Mouse (Mus musculus) MEL (cell line): ENCODE measurements at regions not wholly inside any gene's neighbourhood (a gene's known extent, or its start where the extent isn't known, plus 50 kb on each side); places are given as distances from the start of the nearest gene placed in this dataset.
A peak's percentile ranks its signal among the peaks of the same experiment; 100 is the strongest.

Source experiments
- DNase-seq: peaks from one replicate; pipeline ENCODE4 v3.0.0; 2011; ENCODE audit warnings: low read depth, low spot score
- H3K27ac ChIP-seq: 2 replicates; pipeline ENCODE4 v1.5.1; 2012; ENCODE audit warnings: low read depth, mild to moderate bottlenecking, control low read depth, low read length, moderate library complexity; ENCODE audit not compliant: control insufficient read depth
- H3K27me3 ChIP-seq, 2 experiments: fragments of 150-350 bp in 1 of 2; sonication (generic) in 1 of 2; 2 replicates each; pipeline ENCODE4 v1.6.1; 2012; ENCODE audit warnings: low read length in 2 of 2, mild to moderate bottlenecking in 2 of 2, improper control_type of control experiment in 1 of 2, moderate library complexity in 1 of 2; ENCODE audit not compliant: insufficient read depth in 2 of 2, control insufficient read depth in 1 of 2
- H3K36me3 ChIP-seq, 2 experiments: 2 replicates each; pipeline ENCODE4 v1.6.1; 2012 to 2014; ENCODE audit warnings: low read length in 2 of 2, improper control_type of control experiment in 1 of 2, inconsistent platforms in 1 of 2, mild to moderate bottlenecking in 1 of 2; ENCODE audit not compliant: insufficient read depth in 2 of 2, control insufficient read depth in 1 of 2
- H3K4me1 ChIP-seq, 2 experiments: fragments of 150-350 bp in 1 of 2; sonication (generic) in 1 of 2; 2 replicates each; pipeline ENCODE4 v1.6.1; 2012; ENCODE audit warnings: low read length in 2 of 2, improper control_type of control experiment in 1 of 2, mild to moderate bottlenecking in 1 of 2; ENCODE audit not compliant: insufficient read depth in 2 of 2, control insufficient read depth in 1 of 2
- H3K4me3 ChIP-seq, 2 experiments: fragments of 150-350 bp in 1 of 2; sonication (generic) in 1 of 2; 2 replicates each; pipeline ENCODE4 v1.5.1; 2012; ENCODE audit warnings: low read depth in 2 of 2, low read length in 2 of 2, mild to moderate bottlenecking in 2 of 2, moderate library complexity in 2 of 2, control low read depth in 1 of 2, improper control_type of control experiment in 1 of 2; ENCODE audit not compliant: control insufficient read depth in 1 of 2, insufficient read depth in 1 of 2
- H3K79me2 ChIP-seq: 2 replicates; pipeline ENCODE4 v1.6.1; 2012; ENCODE audit warnings: mild to moderate bottlenecking, low read length, moderate library complexity; ENCODE audit not compliant: control insufficient read depth, poor library complexity, insufficient read depth
- H3K9ac ChIP-seq: 2 replicates; pipeline ENCODE4 v1.6.1; 2012; ENCODE audit warnings: low read depth, mild to moderate bottlenecking, control low read depth, low read length, moderate library complexity; ENCODE audit not compliant: control insufficient read depth, poor library complexity, severe bottlenecking
- H3K9me3 ChIP-seq: fragments of 150-350 bp; sonication (generic); replicated peaks from 2 replicates; pipeline ENCODE4 v1.6.1; 2012; ENCODE audit warnings: mild to moderate bottlenecking, low read length, improper control_type of control experiment, moderate library complexity; ENCODE audit not compliant: insufficient read depth
- CHD1 ChIP-seq: IDR thresholded peaks from 2 replicates; pipeline ENCODE4 v1.6.1; 2012; ENCODE audit warnings: low read depth, mild to moderate bottlenecking, inconsistent platforms, low read length, improper control_type of control experiment
- CHD2 ChIP-seq: IDR thresholded peaks from 2 replicates; pipeline ENCODE4 v1.6.1; 2011; ENCODE audit warnings: low read length, improper control_type of control experiment
- CTCF ChIP-seq, 3 experiments: IDR thresholded peaks in 2 of 3; conservative IDR thresholded peaks in 1 of 3; 2 replicates each; pipeline ENCODE4 v1.5.1; 2011 to 2012; ENCODE audit warnings: low read length in 3 of 3, low read depth in 2 of 3, mild to moderate bottlenecking in 2 of 3, improper control_type of control experiment in 1 of 3, inconsistent platforms in 1 of 3, mixed read lengths in 1 of 3, moderate library complexity in 1 of 3; ENCODE audit not compliant: control insufficient read depth in 1 of 3, insufficient read depth in 1 of 3, poor library complexity in 1 of 3, severe bottlenecking in 1 of 3
- GATA1 ChIP-seq: IDR thresholded peaks from 2 replicates; pipeline ENCODE4 v1.6.1; 2011; ENCODE audit warnings: low read depth, low read length, improper control_type of control experiment
- MAFK ChIP-seq: IDR thresholded peaks from 2 replicates; pipeline ENCODE4 v1.6.1; 2011; ENCODE audit warnings: low read depth, mild to moderate bottlenecking, low read length, improper control_type of control experiment, borderline replicate concordance
- MEF2A ChIP-seq: IDR thresholded peaks from 2 replicates; pipeline ENCODE4 v1.6.1; 2014; ENCODE audit warnings: low read depth, mild to moderate bottlenecking, inconsistent platforms, low read length, improper control_type of control experiment; ENCODE audit not compliant: poor library complexity, insufficient replicate concordance, severe bottlenecking; ENCODE audit errors: extremely low read depth
- NELFE ChIP-seq: IDR thresholded peaks from 2 replicates; pipeline ENCODE4 v1.6.1; 2011; ENCODE audit warnings: low read depth, low read length, improper control_type of control experiment
- NRF1 ChIP-seq: IDR thresholded peaks from 2 replicates; pipeline ENCODE4 v1.6.1; 2014; ENCODE audit warnings: low read depth, mild to moderate bottlenecking, inconsistent platforms, low read length, improper control_type of control experiment, moderate library complexity; ENCODE audit not compliant: poor library complexity, insufficient read depth, severe bottlenecking
- POLR2A ChIP-seq, 2 experiments: IDR thresholded peaks; 2 replicates each; pipeline ENCODE4 v1.6.1; 2011 to 2012; ENCODE audit warnings: low read length in 2 of 2, mild to moderate bottlenecking in 2 of 2, control low read depth in 1 of 2, improper control_type of control experiment in 1 of 2, low read depth in 1 of 2, moderate library complexity in 1 of 2; ENCODE audit not compliant: control insufficient read depth in 1 of 2, insufficient read depth in 1 of 2, poor library complexity in 1 of 2
- POLR2AphosphoS5 ChIP-seq: IDR thresholded peaks from 2 replicates; pipeline ENCODE4 v1.6.1; 2012; ENCODE audit warnings: low read depth, borderline replicate concordance, mild to moderate bottlenecking, inconsistent platforms, low read length, moderate library complexity, mixed read lengths
- RAD21 ChIP-seq: IDR thresholded peaks from 2 replicates; pipeline ENCODE4 v1.6.1; 2011; ENCODE audit warnings: mild to moderate bottlenecking, low read depth, low read length, improper control_type of control experiment
- SMC3 ChIP-seq: IDR thresholded peaks from 2 replicates; pipeline ENCODE4 v1.6.1; 2011; ENCODE audit warnings: low read depth, low read length, improper control_type of control experiment
- USF1 ChIP-seq: IDR thresholded peaks from 2 replicates; pipeline ENCODE4 v1.6.1; 2014; ENCODE audit warnings: low read depth, mild to moderate bottlenecking, inconsistent platforms, low read length, improper control_type of control experiment, moderate library complexity
- ZC3H11A ChIP-seq: IDR thresholded peaks from 2 replicates; pipeline ENCODE4 v1.6.1; 2012; ENCODE audit warnings: low read depth, mild to moderate bottlenecking, inconsistent platforms, low read length, improper control_type of control experiment
- ZKSCAN1 ChIP-seq: IDR thresholded peaks from 2 replicates; pipeline ENCODE4 v1.6.1; 2012; ENCODE audit warnings: low read depth, mild to moderate bottlenecking, inconsistent platforms, low read length, improper control_type of control experiment, moderate library complexity
- ZNF384 ChIP-seq: IDR thresholded peaks from 2 replicates; pipeline ENCODE4 v1.6.1; 2012; ENCODE audit warnings: low read depth, mild to moderate bottlenecking, inconsistent platforms, low read length, improper control_type of control experiment

DNA sequence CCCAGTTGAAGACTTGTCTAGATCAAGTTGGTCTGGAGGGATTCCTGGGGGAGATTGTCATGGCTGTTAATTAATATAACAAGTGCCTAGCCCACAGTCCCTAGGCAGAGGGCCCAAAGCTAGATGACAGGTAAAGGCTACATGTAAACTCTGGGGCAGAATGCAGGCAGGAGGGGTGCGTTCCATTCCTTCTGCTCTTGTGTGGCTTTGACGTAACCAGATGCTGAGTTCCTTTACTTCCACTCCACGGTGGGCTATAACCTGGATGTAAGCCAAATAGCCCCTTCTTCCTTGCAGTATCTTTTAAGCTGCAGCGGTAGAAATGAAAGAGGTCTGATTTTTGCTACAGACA, 185.3 kb upstream of the Nckap5 start:
- H3K9me3 ChIP-seq: no peaks in the 10 kb centered on the region
- no peak overlapping the region for H3K4me3 ChIP-seq
- no peaks in the 10 kb centered on the region for H3K27me3 ChIP-seq
- DNase-seq: no peak
- H3K27ac ChIP-seq: no peak overlapping the region
- TF ChIP-seq ZKSCAN1 (no peak), NELFE (no peak), ZNF384 (no peak), POLR2AphosphoS5 (no peak), MEF2A (no peak), ZC3H11A (no peak), CHD2 (no peak), USF1 (no peak), NRF1 (no peak), GATA1 (no peak), POLR2A (IDR thresholded peaks at IDR 0.05; ENCODE audit: control insufficient read depth in 1 of 2, insufficient read depth in 1 of 2, low read depth in 1 of 2, low read length in 2 of 2, poor library complexity in 1 of 2) (no peak), CTCF (IDR thresholded peaks at IDR 0.05 in 2 of 3, conservative IDR thresholded peaks at IDR 0.05 in 1 of 3; ENCODE audit: control insufficient read depth in 1 of 3, insufficient read depth in 1 of 3, low read depth in 2 of 3, low read length in 3 of 3, poor library complexity in 1 of 3, severe bottlenecking in 1 of 3) (no peak), CHD1 (no peak)
- no peak overlapping the region for H3K9ac ChIP-seq
- no peaks in the 10 kb centered on the region for H3K79me2 ChIP-seq
- no peaks in the 10 kb centered on the region for H3K36me3 ChIP-seq
- no peaks in the 10 kb centered on the region for H3K4me1 ChIP-seq

DNA sequence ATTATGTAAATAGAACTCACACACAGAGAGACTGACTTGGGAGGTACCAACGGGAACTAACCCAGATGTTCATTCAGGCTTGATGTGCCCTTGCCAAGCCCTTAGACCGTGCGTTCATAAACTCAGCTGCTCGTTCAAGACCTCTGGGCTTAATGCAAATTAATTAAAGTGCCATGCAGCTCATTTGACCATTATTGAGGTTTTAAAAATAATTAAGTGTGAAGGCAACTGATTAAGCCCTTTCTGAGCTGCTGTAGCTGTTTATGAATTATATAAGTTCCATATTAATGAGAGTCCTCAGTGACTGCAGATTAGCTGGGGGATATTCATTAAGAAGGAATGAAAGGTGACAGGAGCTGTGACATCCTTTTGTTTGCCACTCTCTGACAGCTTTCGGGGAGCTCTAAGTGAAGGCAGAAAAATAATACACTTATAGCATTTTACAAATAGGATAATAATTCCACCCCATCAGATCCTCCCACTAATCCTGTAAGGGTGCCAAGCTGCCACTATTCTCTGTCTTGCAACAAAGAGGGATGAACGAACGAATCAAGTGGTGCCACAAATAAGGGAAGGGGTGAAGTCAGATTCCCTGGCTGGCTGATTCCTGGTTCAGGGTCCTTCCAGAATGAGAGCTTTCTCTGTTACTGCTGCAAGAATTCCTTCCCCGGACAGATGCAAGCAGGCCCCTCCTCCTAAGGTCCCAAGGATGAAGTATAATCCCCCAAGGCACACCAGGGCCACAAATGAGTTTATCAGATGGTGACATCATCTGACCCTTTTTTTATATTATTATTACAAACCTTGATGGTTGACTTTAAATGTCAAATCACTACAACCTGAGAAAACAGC, 184.7 kb upstream of the Nckap5 start:
- H3K4me3 ChIP-seq: no peak overlapping the region
- no peaks in the 10 kb centered on the region for H3K79me2 ChIP-seq
- H3K4me1 ChIP-seq: no peaks in the 10 kb centered on the region
- no peak for DNase-seq
- H3K9ac ChIP-seq: no peak overlapping the region
- no peaks in the 10 kb centered on the region for H3K27me3 ChIP-seq
- no peaks in the 10 kb centered on the region for H3K36me3 ChIP-seq
- no peaks in the 10 kb centered on the region for H3K9me3 ChIP-seq
- no peak overlapping the region for H3K27ac ChIP-seq
- TF ChIP-seq MAFK (no peak), ZKSCAN1 (no peak)

DNA sequence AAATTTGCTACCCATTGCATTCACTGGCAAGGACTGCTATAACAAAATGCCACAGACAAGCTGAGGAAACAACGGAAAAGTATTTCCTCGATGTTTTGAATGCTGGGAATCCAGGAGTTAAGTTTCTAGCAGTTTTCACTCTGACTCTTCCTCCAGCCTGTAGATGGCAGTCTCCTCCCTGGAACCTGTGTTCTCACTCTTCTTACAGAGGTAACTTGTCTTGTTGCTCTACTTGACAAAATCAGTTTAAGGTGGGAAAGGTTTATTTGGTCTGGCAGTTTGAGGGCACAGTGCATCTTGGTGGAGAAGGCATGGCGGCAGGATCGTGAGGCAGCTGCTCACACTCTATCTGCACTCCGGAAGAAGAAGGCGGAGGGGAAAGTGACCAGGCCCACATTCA, 181.3 kb upstream of the Nckap5 start:
- H3K9ac ChIP-seq: no peak overlapping the region
- H3K27me3 ChIP-seq: no peaks in the 10 kb centered on the region
- H3K4me3 ChIP-seq: no peak overlapping the region
- no peaks in the 10 kb centered on the region for H3K9me3 ChIP-seq
- no peaks in the 10 kb centered on the region for H3K4me1 ChIP-seq
- H3K36me3 ChIP-seq: no peaks in the 10 kb centered on the region
- no peak overlapping the region for H3K27ac ChIP-seq
- TF ChIP-seq CHD2: no peak
- TF ChIP-seq RAD21: peak; percentile 54
- peak; percentile 51 for TF ChIP-seq SMC3
- TF ChIP-seq CTCF (IDR thresholded peaks at IDR 0.05 in 2 of 3, conservative IDR thresholded peaks at IDR 0.05 in 1 of 3; ENCODE audit: control insufficient read depth in 1 of 3, insufficient read depth in 1 of 3, low read depth in 2 of 3, low read length in 3 of 3, poor library complexity in 1 of 3, severe bottlenecking in 1 of 3): peak; percentile 11 to 44 (median 20); a peak in 4 of 6 replicates
- peak; percentile 26; the same call in 1 of the 2 replicates for TF ChIP-seq ZC3H11A
- DNase-seq: peak; percentile 5
- no peaks in the 10 kb centered on the region for H3K79me2 ChIP-seq
